Mouse (Mus musculus): ENCODE measurements at regions not wholly inside any gene's neighbourhood (a gene's known extent, or its start where the extent isn't known, plus 50 kb on each side); places are given as distances from the start of the nearest gene placed in this dataset.

DNA sequence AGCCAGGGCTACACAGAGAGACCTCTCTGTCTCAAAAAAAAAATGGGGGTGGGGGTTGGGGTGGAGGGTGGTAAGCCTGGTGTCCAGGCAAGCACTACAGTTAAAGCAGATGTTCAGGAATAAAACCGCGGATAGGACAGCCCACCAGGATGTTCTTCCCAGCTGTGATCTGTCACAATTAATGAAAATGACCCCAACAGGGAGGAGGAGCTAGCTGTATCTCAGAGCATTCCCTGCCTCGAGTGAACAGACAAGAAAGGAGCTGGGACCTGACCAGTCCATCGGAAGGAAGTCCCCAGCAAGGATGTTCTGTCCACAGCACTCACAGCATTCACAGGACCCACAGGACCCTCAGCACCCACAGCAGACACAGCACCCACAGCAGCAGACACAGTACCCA, 80.4 kb downstream of the Utp6 start:
- intact Hi-C loops (cut with DNase I), result no loop called here

GRCm38 (mm10) chr11:79878091-79878490, 84.1 kb downstream of the Utp6 start:
- intact Hi-C loops (cut with DNase I), result no loop called here
- no peak for DNase-seq (ENCODE audit: low spot score in 2 of 2)

More for the DNA sequence above, 80.4 kb downstream of the Utp6 start:
- no peak for DNase-seq (ENCODE audit: low spot score in 2 of 2)

DNA sequence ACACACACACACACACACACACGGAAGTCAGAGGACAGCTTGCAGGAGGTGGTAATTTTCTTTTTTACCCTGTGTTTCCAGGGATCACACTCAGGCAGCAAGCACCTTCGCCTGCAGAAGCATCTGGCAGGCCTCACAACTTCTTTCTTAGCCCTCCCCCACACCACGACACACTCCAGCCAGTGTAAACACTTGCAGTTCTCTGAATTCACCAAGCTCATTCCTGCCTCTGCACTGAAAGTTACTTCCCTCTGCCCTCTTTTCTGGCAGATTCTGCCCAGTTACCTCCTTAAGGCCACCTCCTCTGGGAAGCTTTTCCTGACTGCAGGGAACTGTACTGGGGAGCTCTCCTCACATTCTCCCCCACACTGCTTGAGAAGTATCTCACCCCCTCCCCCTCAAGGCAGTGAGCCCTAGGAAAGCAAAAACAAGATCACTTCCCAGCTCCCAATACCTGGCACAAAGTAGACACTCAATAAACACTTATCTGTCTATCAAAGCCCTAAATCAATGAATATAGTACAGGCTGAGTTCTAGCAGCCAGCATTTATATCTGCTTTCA, 84.9 kb downstream of the Utp6 start:
- intact Hi-C loops (cut with DNase I), result no loop called here
- DNase-seq (ENCODE audit: low spot score in 2 of 2), result no peak

DNA sequence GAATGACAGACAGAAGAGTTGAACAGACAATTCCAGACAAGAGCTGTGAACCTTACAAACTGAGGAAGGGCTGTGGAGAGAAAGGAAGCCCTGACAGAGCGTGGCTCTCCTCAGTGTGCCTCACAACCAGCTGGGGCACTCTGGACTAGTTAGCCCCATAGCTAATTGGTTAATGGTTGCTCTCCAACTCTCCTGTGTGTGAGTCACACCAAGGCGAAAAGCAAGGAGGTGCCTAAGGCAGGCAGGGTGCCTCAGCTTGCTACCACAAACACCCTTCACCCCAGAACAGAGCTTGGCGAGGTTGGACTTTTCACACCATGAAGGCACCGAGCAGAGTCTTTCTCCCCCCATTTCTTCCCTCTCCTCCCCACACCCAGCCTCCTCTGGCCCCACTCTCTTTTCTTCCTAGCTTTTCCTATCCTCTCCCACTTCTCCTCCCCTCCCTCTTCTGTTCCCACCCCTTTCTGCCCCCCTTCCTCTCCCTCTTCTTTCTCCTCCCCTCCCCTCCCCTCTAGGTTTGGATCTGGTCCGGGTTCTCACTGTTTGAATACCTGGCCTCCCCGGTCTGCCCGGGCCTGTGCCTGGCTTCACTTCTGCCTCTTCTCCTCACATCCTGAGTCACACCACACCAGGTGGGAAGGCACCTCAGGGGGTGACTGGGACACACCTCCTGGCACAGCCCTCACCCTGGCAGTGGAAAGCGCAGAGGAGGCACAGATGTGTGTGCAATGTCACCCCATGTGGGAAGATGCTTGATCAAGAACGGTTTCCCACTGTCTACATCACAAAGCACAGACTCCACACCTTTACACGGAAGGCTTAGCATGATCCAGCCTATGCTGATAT, 90.2 kb downstream of the Utp6 start:
- no peak for DNase-seq (ENCODE audit: low spot score in 2 of 2)
- intact Hi-C loops (cut with DNase I), result no loop called here

GRCm38 (mm10) chr11:79870189-79870588, 92.0 kb downstream of the Utp6 start:
- intact Hi-C loops (cut with DNase I), result no loop called here
- peak in 1 of 2 experiments; percentile 31 for DNase-seq (ENCODE audit: low spot score in 2 of 2)

- no peak for DNase-seq (ENCODE audit: low spot score in 2 of 2)
- intact Hi-C loops (cut with DNase I), result no loop called here
These were observed 93.2 kb downstream of the Utp6 start for GRCm38 (mm10) chr11:79869009-79869408.

- intact Hi-C loops (cut with DNase I), result no loop called here
- DNase-seq (ENCODE audit: low spot score in 2 of 2), result no peak
These were observed 97.4 kb downstream of the Utp6 start for GRCm38 (mm10) chr11:79864836-79865235.

GRCm38 (mm10) chr11:79863487-79864175, 98.6 kb downstream of the Utp6 start:
- no peak for DNase-seq (ENCODE audit: low spot score in 2 of 2)
- intact Hi-C loops (cut with DNase I), result no loop called here

DNA sequence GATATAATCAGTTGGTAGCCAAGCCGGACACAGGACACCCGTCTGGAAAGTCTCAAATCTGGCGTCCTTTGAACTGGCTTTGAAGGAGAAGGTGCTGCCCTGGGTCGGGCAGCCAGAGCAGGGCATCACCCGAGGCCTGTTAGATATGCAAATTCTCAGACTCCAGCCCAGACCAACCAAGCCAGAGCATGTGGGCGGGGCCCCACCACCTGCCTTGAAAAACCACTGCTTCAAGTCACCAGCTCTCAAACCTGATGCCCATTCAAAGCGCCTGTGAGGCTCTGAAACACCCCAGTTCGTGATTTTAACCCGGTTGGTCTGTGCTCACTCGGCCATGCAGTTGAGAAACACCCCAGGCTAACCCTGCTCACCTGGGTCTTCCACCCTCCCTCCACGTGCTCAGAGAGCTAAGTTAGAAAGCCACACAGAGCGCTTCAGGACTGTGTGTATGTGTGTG, 101.6 kb downstream of the Utp6 start:
- intact Hi-C loops (cut with DNase I), result no loop called here
- no peak for DNase-seq (ENCODE audit: low spot score in 2 of 2)

- intact Hi-C loops (cut with DNase I), result no loop called here
- DNase-seq (ENCODE audit: low spot score in 2 of 2), result peak; percentile 34 to 58
These were observed 105.8 kb downstream of the Utp6 start for GRCm38 (mm10) chr11:79856376-79856775.

DNA sequence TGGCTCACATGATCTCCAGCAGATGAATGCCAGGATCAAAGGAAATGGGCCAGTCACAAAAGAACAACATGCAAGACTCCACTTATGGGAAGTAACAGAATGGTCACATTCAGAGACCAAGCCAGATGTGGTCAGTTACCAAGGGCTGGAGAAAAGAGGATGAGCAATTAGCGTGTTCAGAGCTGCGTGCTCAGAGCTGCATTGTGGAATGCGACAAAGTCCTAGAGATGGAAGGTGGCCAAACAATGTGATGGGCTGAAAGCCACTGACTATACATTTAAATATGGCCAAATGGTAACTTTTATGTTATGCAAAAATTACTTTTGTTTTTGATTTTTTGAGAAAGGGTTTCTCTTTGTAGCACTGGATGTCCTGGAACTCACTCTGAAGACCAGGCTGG, 112.6 kb downstream of the Utp6 start:
- DNase-seq (ENCODE audit: low spot score in 2 of 2), result no peak
- intact Hi-C loops (cut with DNase I), result no loop called here

GRCm38 (mm10) chr11:79844436-79844835, 117.8 kb downstream of the Utp6 start:
- no peak for DNase-seq (ENCODE audit: low spot score in 2 of 2)
- intact Hi-C loops (cut with DNase I), result no loop called here

DNA sequence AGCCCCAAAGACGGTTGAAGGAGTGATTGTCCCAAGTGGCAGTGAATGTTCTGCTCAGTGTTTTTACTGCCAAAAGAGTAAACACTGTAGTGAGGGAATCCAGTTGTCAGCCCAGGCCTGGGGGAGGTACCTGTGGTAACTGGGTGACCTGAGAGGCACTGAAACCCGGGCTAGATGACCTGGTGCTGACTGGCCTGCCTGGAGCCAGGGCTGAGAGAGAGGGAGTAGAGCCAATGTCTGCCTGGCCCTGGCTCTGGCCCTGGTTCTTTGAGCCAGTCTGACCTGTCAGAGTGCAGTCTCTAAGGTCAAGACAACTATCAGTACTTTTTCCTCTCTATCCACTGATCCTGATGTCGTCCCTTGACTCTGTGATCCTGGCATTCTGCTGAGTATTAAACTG, 119.2 kb downstream of the Utp6 start:
- intact Hi-C loops (cut with DNase I), result no loop called here
- no peak for DNase-seq (ENCODE audit: low spot score in 2 of 2)

GRCm38 (mm10) chr11:79839973-79840372, 122.2 kb downstream of the Utp6 start:
- no peak for DNase-seq (ENCODE audit: low spot score in 2 of 2)
- intact Hi-C loops (cut with DNase I), result no loop called here

DNA sequence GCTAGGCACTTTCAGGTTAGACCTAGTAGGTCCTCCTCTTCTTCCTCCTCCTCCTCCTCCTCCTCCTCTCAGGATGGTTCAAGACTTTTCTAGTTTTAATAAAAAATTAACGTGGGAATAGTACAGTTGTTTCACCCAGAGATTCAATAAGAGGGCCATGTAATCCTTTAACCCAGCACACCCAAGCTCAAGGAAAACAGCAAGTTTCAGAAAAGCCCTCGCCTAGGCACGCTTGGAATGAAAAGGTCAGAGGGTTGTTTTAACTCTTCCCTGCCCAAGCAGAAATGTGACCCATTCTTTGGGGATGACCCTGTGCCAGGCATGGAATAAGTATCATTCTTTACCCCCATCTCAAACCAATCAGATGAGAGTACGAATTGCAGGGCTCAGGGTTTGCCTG, 124.1 kb downstream of the Utp6 start:
- no peak for DNase-seq (ENCODE audit: low spot score in 2 of 2)
- intact Hi-C loops (cut with DNase I), result no loop called here

GRCm38 (mm10) chr11:79837076-79837990, 124.9 kb downstream of the Utp6 start:
- no peak for DNase-seq (ENCODE audit: low spot score in 2 of 2)
- intact Hi-C loops (cut with DNase I), result no loop called here

DNA sequence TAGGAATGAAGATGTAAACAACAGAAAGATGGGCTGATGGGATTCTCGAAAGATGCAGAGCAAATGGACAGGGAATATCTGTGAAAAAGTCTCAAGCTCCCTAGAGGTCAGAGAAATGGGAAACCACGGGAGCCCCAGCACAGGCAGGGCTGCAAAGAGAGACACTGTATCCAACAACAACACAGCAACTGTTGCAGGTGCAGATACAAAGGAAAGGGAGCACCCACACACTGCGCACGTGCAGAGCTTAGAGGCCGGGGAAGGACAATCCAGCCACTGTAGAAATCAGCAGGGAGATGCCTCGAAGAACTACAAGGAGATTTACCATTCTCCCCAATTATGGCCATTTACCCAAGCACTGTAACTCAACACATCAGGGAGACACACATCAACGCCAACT, 126.3 kb downstream of the Utp6 start:
- intact Hi-C loops (cut with DNase I), result no loop called here
- no peak for DNase-seq (ENCODE audit: low spot score in 2 of 2)

DNA sequence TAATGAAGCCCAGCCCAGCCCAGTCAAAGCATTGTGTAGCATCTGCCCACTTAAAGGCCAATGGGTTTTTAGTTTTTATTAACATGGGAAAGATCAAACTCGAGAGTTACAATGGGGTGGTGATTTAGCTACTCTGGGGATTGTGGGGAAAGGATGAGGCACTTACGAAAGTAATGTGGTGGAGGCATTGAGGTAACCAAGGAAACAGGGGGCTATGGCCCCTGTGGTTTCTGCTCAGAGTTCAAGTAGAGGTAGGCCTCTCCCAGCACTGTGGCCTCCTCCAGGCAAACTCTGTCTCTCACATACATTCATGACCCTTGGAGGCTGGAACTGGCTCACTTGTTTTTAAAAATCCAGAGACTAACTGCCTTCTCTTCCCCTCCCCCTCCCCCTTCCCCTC, 128.4 kb downstream of the Utp6 start:
- no peak for DNase-seq (ENCODE audit: low spot score in 2 of 2)
- intact Hi-C loops (cut with DNase I), result no loop called here

DNA sequence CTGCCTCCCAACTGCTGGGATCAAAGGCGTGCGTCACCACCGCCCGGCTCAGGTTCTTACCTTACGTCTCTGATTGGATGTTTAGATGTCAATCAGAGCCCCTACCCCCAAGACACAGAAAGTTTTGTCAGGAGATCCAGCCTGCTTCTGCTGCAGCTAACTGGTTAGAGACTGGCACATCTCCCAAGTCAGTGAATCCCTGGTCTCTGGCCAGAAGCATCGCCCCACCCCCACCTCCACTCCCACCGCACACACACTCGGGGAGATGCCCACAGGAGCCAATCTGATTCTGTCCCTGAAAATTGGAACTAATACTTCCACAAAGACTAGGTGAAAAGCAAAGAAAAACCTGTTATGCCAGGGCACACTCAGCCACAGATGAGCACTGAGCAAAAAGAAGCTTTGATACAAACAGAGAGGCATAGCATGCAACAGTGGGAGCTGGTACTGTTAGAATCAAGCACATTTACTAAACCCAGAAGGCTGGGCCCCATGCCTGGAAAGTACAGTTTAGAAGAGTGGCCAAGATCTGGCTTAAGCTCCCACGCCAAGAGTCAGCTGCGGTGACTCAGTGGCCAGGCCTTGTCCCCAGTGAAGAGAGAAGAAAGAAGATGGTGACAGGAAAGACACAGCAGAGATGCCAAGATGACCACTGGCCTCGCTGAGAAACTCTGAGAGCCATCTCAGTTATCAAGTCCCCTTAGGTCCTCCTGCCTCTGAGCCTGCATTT, 130.4 kb downstream of the Utp6 start:
- DNase-seq (ENCODE audit: low spot score in 2 of 2), result no peak
- intact Hi-C loops (cut with DNase I), result no loop called here

Data from left cerebral cortex, postnatal 14 days (tissue).